Mouse (Mus musculus) spleen, adult 2 months (tissue): ENCODE results near the gene C530008M17Rik.

Experiments used
- CTCF ChIP-seq: fragments of 200-500 bp; IDR thresholded peaks from 2 replicates; pipeline ENCODE4 v1.5.1; 2011; ENCODE audit warnings: mild to moderate bottlenecking, inconsistent platforms; ENCODE audit not compliant: insufficient read depth, insufficient read length, insufficient replicate concordance; ENCODE audit errors: extremely low read depth
- POLR2A ChIP-seq: fragments of 200-500 bp; IDR thresholded peaks from 2 replicates; pipeline ENCODE4 v1.6.1; 2011; ENCODE audit warnings: low read depth, low read length, inconsistent platforms

- TF ChIP-seq CTCF (no peak), POLR2A (no peak)
Measured at GRCm38 (mm10) chr5:76681895-76682656, 25.8 kb downstream of the C530008M17Rik start.
